24 mouse cellular contexts compared by ENCODE assay signal in genomic region chr19:16329648-16330047, GRCm38 (mm10).
"Had no signal": no experiment of that assay in that cellular context is flagged by ENCODE, and none has a peak within 500 bp of the region (broad histone marks: within the 10 kb centered on the region; RNA-seq: fewer than 3 reads in every experiment).

No protein-coding gene starts in this region.

- DNase-seq: kidney, adult 11 months; kidney, adult 8-10 months; kidney, postnatal 14 days; kidney, postnatal 4 days; layer of hippocampus, postnatal 36 days; left cerebral cortex, postnatal 4 days; liver; lung, adult 18-20 months; lung, postnatal 10 days; lung, postnatal 36 days; thymus, postnatal 25 days had no signal

- H3K36me3 ChIP-seq: liver, embryonic 12.5 days; liver, embryonic 15.5 days; stomach, embryonic 15.5 days had no signal

- H3K9me3 ChIP-seq: kidney, embryonic 15.5 days; limb, embryonic 13.5 days; liver, embryonic 12.5 days; liver, embryonic 15.5 days; lung, embryonic 15.5 days; megakaryocyte, embryonic 14.5 days; midbrain, embryonic 10.5 days; midbrain, embryonic 13.5 days; neural tube, embryonic 13.5 days; stomach, embryonic 15.5 days had no signal

- H3K27ac ChIP-seq: kidney, embryonic 15.5 days; left cerebral cortex, adult 2 months; limb, embryonic 13.5 days; liver, embryonic 12.5 days; liver, embryonic 15.5 days; lung, embryonic 15.5 days; midbrain, embryonic 10.5 days; midbrain, embryonic 13.5 days had no signal

- H3K27me3 ChIP-seq: kidney, embryonic 15.5 days; limb, embryonic 13.5 days; liver, embryonic 12.5 days; liver, embryonic 15.5 days; lung, embryonic 15.5 days; megakaryocyte, embryonic 14.5 days; midbrain, embryonic 13.5 days; neural tube, embryonic 13.5 days; stomach, embryonic 15.5 days had no signal

- ATAC-seq: liver, embryonic 12.5 days; midbrain, embryonic 13.5 days; midbrain, embryonic 16.5 days had no signal

- H3K4me3 ChIP-seq: kidney, embryonic 15.5 days; left cerebral cortex, adult 2 months; limb, embryonic 13.5 days; liver, embryonic 12.5 days; liver, embryonic 15.5 days; lung, embryonic 15.5 days; megakaryocyte, embryonic 14.5 days; midbrain, embryonic 10.5 days; midbrain, embryonic 13.5 days; myocyte; neural tube, embryonic 13.5 days; stomach, embryonic 15.5 days had no signal
